In the genomic region with DNA sequence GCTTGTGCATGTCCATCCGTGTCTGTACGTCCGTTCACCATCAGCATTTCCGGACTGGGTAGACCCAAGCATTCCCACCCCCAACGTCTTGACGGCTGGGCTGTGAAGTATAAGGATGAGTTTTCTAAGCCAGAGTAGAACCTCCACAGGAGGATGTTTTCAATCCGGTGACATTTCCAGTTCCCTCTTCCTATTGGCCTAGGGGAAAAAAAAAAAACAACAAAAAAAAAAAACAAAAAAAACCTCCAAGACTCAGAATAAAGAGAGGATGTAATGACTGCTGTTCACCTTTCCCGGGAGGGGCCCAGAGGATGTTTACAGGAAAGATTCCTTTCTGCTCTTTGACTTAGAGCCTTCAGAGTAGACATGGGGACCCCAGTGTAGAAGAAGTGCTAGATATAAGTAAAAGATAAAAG, we compare ENCODE assay signal across 17 mouse cellular contexts. TPM values are rescaled to one million over a fixed set of nuclear protein-coding genes. Genes with fewer than 3 reads are reported as not detected.
DNase-seq lines count a peak whose midpoint lies in the region; ATAC-seq and TF ChIP-seq lines count a peak whose summit lies in the region.
"Had no signal": no experiment of that assay in that cellular context is flagged by ENCODE, and none has a peak within 500 bp of the region (broad histone marks: within the 10 kb centered on the region; RNA-seq: fewer than 3 reads in every experiment).

No protein-coding gene starts in this region.

- no peak overlapping the region for H3K4me2 ChIP-seq in lung, embryonic 14.5 days
- H3K4me2 ChIP-seq in kidney, postnatal 0 days (ENCODE audit: low read length), result 0 out of 2 replicates have a peak overlapping the region, but pooled peaks have one; percentile 4
- H3K4me2 ChIP-seq: embryonic facial prominence, embryonic 13.5 days; heart, embryonic 13.5 days; liver, embryonic 15.5 days had no signal

- no peak for TF ChIP-seq CTCF in lung, embryonic 14.5 days (IDR thresholded peaks at IDR 0.05; ENCODE audit: low read depth)
- TF ChIP-seq CTCF in kidney, postnatal 0 days (IDR thresholded peaks at IDR 0.05; ENCODE audit: low read depth), result no peak

- DNase-seq in heart, adult 11 months, result peak; percentile 96
- no peak for DNase-seq in heart, postnatal 36 days
- DNase-seq in lung, embryonic 14.5 days, result peak; percentile 49
- no peak for DNase-seq in lung, postnatal 25 days (ENCODE audit: low spot score)
- peak; percentile 69 for DNase-seq in kidney, postnatal 0 days (ENCODE audit: low spot score)
- DNase-seq in lung, postnatal 10 days, result peak; percentile 51
- DNase-seq in urinary bladder, postnatal 10 days (ENCODE audit: low spot score), result no peak
- DNase-seq in right cerebral cortex, adult 18-20 months, result no peak
- DNase-seq: cerebellum, adult 2 months; gastrocnemius, postnatal 25 days; midbrain, embryonic 14.5 days; thymus, postnatal 25 days had no signal

- H3K27me3 ChIP-seq in lung, embryonic 14.5 days (ENCODE audit: insufficient read depth, low read length), result no peaks in the 10 kb centered on the region
- no peaks in the 10 kb centered on the region for H3K27me3 ChIP-seq in kidney, postnatal 0 days (ENCODE audit: insufficient read depth, low read length)
- H3K27me3 ChIP-seq: embryonic facial prominence, embryonic 13.5 days; heart, embryonic 13.5 days; Patski had no signal

- H3K9ac ChIP-seq in lung, embryonic 14.5 days, result no peak overlapping the region
- no peak overlapping the region for H3K9ac ChIP-seq in kidney, postnatal 0 days (ENCODE audit: low read depth, low read length)
- H3K9ac ChIP-seq: embryonic facial prominence, embryonic 13.5 days; heart, embryonic 13.5 days; liver, embryonic 15.5 days had no signal

- 0 out of 2 replicates have a peak, but pooled peaks have one; percentile 35 for ATAC-seq in lung, embryonic 14.5 days (ENCODE audit: insufficient read depth)
- ATAC-seq in kidney, postnatal 0 days (replicated peaks; ENCODE audit: low FRiP score, low read depth), result 0 out of 2 replicates have a peak, but pooled peaks have one; percentile 33
- ATAC-seq: hindbrain, embryonic 16.5 days; Patski had no signal

- H3K27ac ChIP-seq in lung, embryonic 14.5 days (ENCODE audit: low read depth), result no peak overlapping the region
- peak overlapping the region; percentile 26; the same call in 1 of the 2 replicates for H3K27ac ChIP-seq in kidney, postnatal 0 days
- H3K27ac ChIP-seq: embryonic facial prominence, embryonic 13.5 days; liver, embryonic 15.5 days had no signal

- H3K36me3 ChIP-seq in lung, embryonic 14.5 days (ENCODE audit: insufficient read depth), result no peaks in the 10 kb centered on the region
- no peaks in the 10 kb centered on the region for H3K36me3 ChIP-seq in kidney, postnatal 0 days (ENCODE audit: insufficient read depth, low read length)
- H3K36me3 ChIP-seq: embryonic facial prominence, embryonic 13.5 days; heart, embryonic 13.5 days; liver, embryonic 15.5 days had no signal

- H3K4me3 ChIP-seq in lung, embryonic 14.5 days (ENCODE audit: low read depth, low read length), result no peak overlapping the region
- H3K4me3 ChIP-seq in kidney, postnatal 0 days (replicated peaks; ENCODE audit: low read depth, low read length), result no peak overlapping the region
- H3K4me3 ChIP-seq: embryonic facial prominence, embryonic 13.5 days; heart, embryonic 13.5 days; liver, embryonic 15.5 days had no signal

- peaks cover 13% of the 10 kb centered on the region; the same call in 1 of the 2 replicates for H3K4me1 ChIP-seq in lung, embryonic 14.5 days (ENCODE audit: insufficient read depth)
- peaks cover 10% of the 10 kb centered on the region for H3K4me1 ChIP-seq in kidney, postnatal 0 days (replicated peaks; ENCODE audit: insufficient read depth, low read length)

- 55% methylated on average over 8 of the region's 8 CpGs for WGBS in lung, embryonic 14.5 days
- WGBS in kidney, postnatal 0 days, result 53% methylated on average over 8 of the region's 8 CpGs

- intact Hi-C loops in heart, postnatal 36 days (cut with DNase I), result no loop called here

- no peaks in the 10 kb centered on the region for H3K9me3 ChIP-seq in lung, embryonic 14.5 days (ENCODE audit: low read depth, low read length)
- H3K9me3 ChIP-seq in kidney, postnatal 0 days (replicated peaks; ENCODE audit: low read length), result no peaks in the 10 kb centered on the region
- H3K9me3 ChIP-seq: embryonic facial prominence, embryonic 13.5 days; heart, embryonic 13.5 days; liver, embryonic 15.5 days had no signal

RNA-seq across cellular contexts. Expression of a gene that starts 51.9 kb away (rescaled TPM):
- 10 to 100 TPM; 53.9 to 54.3 TPM for total RNA-seq in heart, postnatal 36 days (2021)
- 66.2 and 71.3 TPM in 2 replicates for polyA plus RNA-seq in lung, embryonic 14.5 days (2014; fragmentation: Nextera tagmentation; extraction: Ambion mirVana)
- 36.2 and 38.5 TPM in 2 replicates for polyA plus RNA-seq in kidney, postnatal 0 days (2015; fragmentation: Nextera tagmentation; extraction: Ambion mirVana)

Comparison
In these comparisons a context has a peak if more than half of its experiments do, and no peak if none do; other contexts are left out.
1. DNase-seq: peak in heart, adult 11 months (single experiment), lung, embryonic 14.5 days (single experiment), kidney, postnatal 0 days (single experiment) and lung, postnatal 10 days (single experiment); none in heart, postnatal 36 days (0 of 2), lung, postnatal 25 days (single experiment), urinary bladder, postnatal 10 days (single experiment) and right cerebral cortex, adult 18-20 months (single experiment).